Mouse (Mus musculus) CH12.LX (cell line): ENCODE results near the gene Tbca.

Experiments
- CHD2 ChIP-seq: IDR thresholded peaks from 2 replicates; pipeline ENCODE4 v1.6.1; 2011; ENCODE audit warnings: low read length, improper control_type of control experiment
- CTCF ChIP-seq, 2 experiments: IDR thresholded peaks in 1 of 2; conservative IDR thresholded peaks in 1 of 2; 2 replicates each; pipeline ENCODE4 v1.5.1; 2011 to 2012; ENCODE audit warnings: low read depth in 2 of 2, low read length in 2 of 2, improper control_type of control experiment in 1 of 2, inconsistent platforms in 1 of 2, mild to moderate bottlenecking in 1 of 2, moderate library complexity in 1 of 2
- EP300 ChIP-seq: IDR thresholded peaks from 2 replicates; pipeline ENCODE4 v1.6.1; 2011; ENCODE audit warnings: low read length, improper control_type of control experiment
- HCFC1 ChIP-seq: IDR thresholded peaks from 2 replicates; pipeline ENCODE4 v1.6.1; 2012; ENCODE audit warnings: low read depth, mild to moderate bottlenecking, inconsistent platforms, low read length, improper control_type of control experiment
- MYC ChIP-seq: IDR thresholded peaks from 2 replicates; pipeline ENCODE4 v1.6.1; 2011; ENCODE audit warnings: low read depth, mild to moderate bottlenecking, improper control_type of control experiment, low read length
- POLR2A ChIP-seq: IDR thresholded peaks from 2 replicates; pipeline ENCODE4 v1.6.1; 2011; ENCODE audit warnings: low read depth, mild to moderate bottlenecking, improper control_type of control experiment, low read length
- RAD21 ChIP-seq: IDR thresholded peaks from 2 replicates; pipeline ENCODE4 v1.6.1; 2011; ENCODE audit warnings: low read depth, mild to moderate bottlenecking, low read length, improper control_type of control experiment, moderate library complexity
- ZC3H11A ChIP-seq: IDR thresholded peaks from 2 replicates; pipeline ENCODE4 v1.6.1; 2012; ENCODE audit warnings: low read depth, mild to moderate bottlenecking, inconsistent platforms, low read length, improper control_type of control experiment
- ZKSCAN1 ChIP-seq: IDR thresholded peaks from 2 replicates; pipeline ENCODE4 v1.6.1; 2012; ENCODE audit warnings: low read depth, inconsistent platforms, low read length, improper control_type of control experiment, borderline replicate concordance
- ZMIZ1 ChIP-seq: IDR thresholded peaks from 2 replicates; pipeline ENCODE4 v1.6.1; 2012; ENCODE audit warnings: low read depth, mild to moderate bottlenecking, inconsistent platforms, low read length, improper control_type of control experiment

- TF ChIP-seq CHD2, result no peak
- no peak for TF ChIP-seq POLR2A
- TF ChIP-seq EP300, result no peak
- no peak for TF ChIP-seq CTCF (conservative IDR thresholded peaks at IDR 0.05 in 1 of 2, IDR thresholded peaks at IDR 0.05 in 1 of 2; ENCODE audit: low read depth in 2 of 2, low read length in 2 of 2)
- TF ChIP-seq ZC3H11A, result no peak
- no peak for TF ChIP-seq HCFC1
- TF ChIP-seq ZMIZ1, result no peak
- TF ChIP-seq ZKSCAN1, result no peak
- TF ChIP-seq RAD21, result no peak
- no peak for TF ChIP-seq MYC
Observed at GRCm38 (mm10) chr13:94820956-94821355, 32.2 kb downstream of the Tbca start.
